14 mouse cellular contexts compared by ENCODE assay signal in genomic region chr9:47906521-47906920, GRCm38 (mm10).
"Had no signal": no experiment of that assay in that cellular context is flagged by ENCODE, and none has a peak within 500 bp of the region (broad histone marks: within the 10 kb centered on the region; RNA-seq: fewer than 3 reads in every experiment).

No protein-coding gene starts in this region.

- H3K9ac ChIP-seq: kidney, embryonic 15.5 days; liver, embryonic 15.5 days; lung, embryonic 15.5 days; midbrain, embryonic 13.5 days; neural tube, embryonic 12.5 days; stomach, embryonic 15.5 days had no signal

- H3K4me1 ChIP-seq: liver, embryonic 15.5 days; lung, embryonic 15.5 days; stomach, embryonic 15.5 days had no signal

- DNase-seq: kidney, adult 18-20 months; kidney, postnatal 25 days; layer of hippocampus, adult 9-11 months; lung, postnatal 36 days; right cerebral cortex, postnatal 14 days; thymus, postnatal 4 days had no signal

- H3K36me3 ChIP-seq: kidney, embryonic 15.5 days; limb, embryonic 10.5 days; liver, embryonic 15.5 days; lung, embryonic 15.5 days; midbrain, embryonic 13.5 days; neural tube, embryonic 12.5 days; stomach, embryonic 15.5 days had no signal

- H3K4me2 ChIP-seq: kidney, embryonic 15.5 days; liver, embryonic 11.5 days; liver, embryonic 15.5 days; lung, embryonic 15.5 days; midbrain, embryonic 13.5 days; neural tube, embryonic 12.5 days; stomach, embryonic 15.5 days had no signal

- H3K9me3 ChIP-seq: kidney, embryonic 15.5 days; limb, embryonic 10.5 days; liver, embryonic 15.5 days; lung, embryonic 15.5 days; midbrain, embryonic 13.5 days; neural tube, embryonic 12.5 days; stomach, embryonic 15.5 days had no signal

- H3K27me3 ChIP-seq: liver, embryonic 15.5 days; lung, embryonic 15.5 days; stomach, embryonic 15.5 days had no signal

- H3K27ac ChIP-seq: kidney, embryonic 15.5 days; liver, embryonic 15.5 days; lung, embryonic 15.5 days; midbrain, embryonic 13.5 days; neural tube, embryonic 12.5 days; stomach, embryonic 15.5 days had no signal

- ATAC-seq: midbrain, embryonic 13.5 days had no signal

- H3K4me3 ChIP-seq: kidney, embryonic 15.5 days; limb, embryonic 10.5 days; liver, embryonic 15.5 days; lung, embryonic 15.5 days; midbrain, embryonic 13.5 days; neural tube, embryonic 12.5 days; stomach, embryonic 15.5 days had no signal
